Mouse (Mus musculus): ENCODE measurements around the gene Pcsk7. TPM values are rescaled to one million over a fixed set of nuclear protein-coding genes. Genes with fewer than 3 reads are reported as not detected.

Gene Pcsk7
- polyA plus RNA-seq (2016; fragmentation: Nextera tagmentation; extraction: Ambion mirVana) = 22.6 and 23.9 TPM in 2 replicates

DNA sequence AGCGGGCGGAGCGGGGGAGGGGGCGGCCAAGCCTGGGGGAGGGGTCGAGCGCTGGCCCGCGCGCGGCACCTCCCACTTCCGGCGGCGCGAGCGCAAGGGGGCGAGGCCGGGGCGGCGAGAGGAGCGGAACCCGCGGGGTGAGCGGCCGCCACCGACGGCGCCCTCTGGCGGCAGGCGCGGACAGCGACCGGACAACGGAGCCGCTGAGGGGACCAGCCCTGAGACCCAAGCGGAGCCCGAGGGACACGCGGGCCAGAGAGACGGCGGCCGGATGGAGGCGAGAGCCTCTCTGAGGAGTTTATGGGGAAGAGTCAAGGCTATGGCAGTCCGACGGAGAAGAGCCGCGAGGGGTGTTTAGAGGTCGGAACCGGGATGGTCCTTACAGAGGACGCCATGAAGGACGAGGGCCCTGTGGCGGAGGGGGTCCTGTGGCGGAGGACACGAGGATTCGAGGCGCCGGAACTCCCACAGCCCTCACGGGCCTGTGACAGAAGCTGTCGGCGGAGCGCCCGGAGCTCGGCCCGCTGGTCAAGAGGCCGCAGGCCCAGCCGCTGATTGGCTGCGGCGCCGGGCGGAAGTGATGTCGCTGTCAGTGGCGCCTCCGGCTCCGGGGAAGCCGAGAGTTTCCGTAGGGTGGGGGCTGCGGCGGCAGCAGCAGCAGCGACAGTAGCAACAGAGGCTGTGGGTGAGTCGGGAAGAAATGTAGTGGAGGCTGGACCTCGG, at the start of gene Pcsk7, which contains the start of gene Rnf214:
Gene Pcsk7 (plus strand): TSS at position 143 of the 723 bp plus-strand sequence.
Gene Rnf214 (minus strand): TSS at position 557 of the 723 bp plus-strand sequence.
- Histone ChIP-seq H3K27me3 (no peaks in the 10 kb centered on the region), H3K4me1 (replicated peaks) (peaks cover 22% of the 10 kb centered on the region), H3K27ac (peak within 1 kb of the TSS; percentile 92), H3K9me3 (no peaks in the 10 kb centered on the region), H3K4me2 (peak within 1 kb of the TSS; percentile 76), H3K4me3 (replicated peaks) (peak within 1 kb of the TSS; percentile 92), H3K36me3 (peaks cover 52% of the 10 kb centered on the region), H3K9ac (replicated peaks) (peak within 1 kb of the TSS; percentile 93)
- WGBS = under 1% methylated on average over 72 of the region's 80 CpGs
- ATAC-seq (ENCODE audit: insufficient number of reproducible peaks, insufficient read depth, low FRiP score, low TSS enrichment, low read depth) = peak; percentile 86

DNA sequence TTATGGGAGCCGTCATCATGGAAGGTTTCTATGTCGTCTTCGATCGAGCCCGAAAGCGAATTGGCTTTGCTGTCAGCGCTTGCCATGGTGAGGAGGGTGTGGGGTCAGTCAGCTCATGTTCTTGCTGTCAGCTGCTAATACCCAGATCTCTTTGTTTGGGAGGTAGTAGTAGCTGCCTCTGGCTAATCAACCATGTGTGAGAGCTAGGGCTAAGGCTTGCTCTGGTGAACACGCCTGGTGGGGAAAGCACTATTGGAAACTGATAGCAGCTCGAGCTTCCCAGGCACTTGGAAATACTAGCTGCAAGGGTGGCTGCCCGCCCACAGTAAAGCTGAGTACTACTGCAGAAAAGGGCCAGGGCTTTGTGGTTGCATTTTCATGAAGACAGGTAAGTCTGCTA, 46.9 kb upstream of the Pcsk7 start:
- Histone ChIP-seq H3K9me3 (no peaks in the 10 kb centered on the region), H3K27me3 (no peaks in the 10 kb centered on the region), H3K9ac (replicated peaks) (no peak overlapping the region), H3K27ac (no peak overlapping the region), H3K36me3 (peaks cover 98% of the 10 kb centered on the region), H3K4me2 (no peak overlapping the region), H3K4me1 (replicated peaks) (no peaks in the 10 kb centered on the region), H3K4me3 (replicated peaks) (no peak overlapping the region)
- 91% methylated on average over 10 of the region's 10 CpGs for WGBS
- ATAC-seq (ENCODE audit: insufficient number of reproducible peaks, insufficient read depth, low FRiP score, low TSS enrichment, low read depth) = no peak

DNA sequence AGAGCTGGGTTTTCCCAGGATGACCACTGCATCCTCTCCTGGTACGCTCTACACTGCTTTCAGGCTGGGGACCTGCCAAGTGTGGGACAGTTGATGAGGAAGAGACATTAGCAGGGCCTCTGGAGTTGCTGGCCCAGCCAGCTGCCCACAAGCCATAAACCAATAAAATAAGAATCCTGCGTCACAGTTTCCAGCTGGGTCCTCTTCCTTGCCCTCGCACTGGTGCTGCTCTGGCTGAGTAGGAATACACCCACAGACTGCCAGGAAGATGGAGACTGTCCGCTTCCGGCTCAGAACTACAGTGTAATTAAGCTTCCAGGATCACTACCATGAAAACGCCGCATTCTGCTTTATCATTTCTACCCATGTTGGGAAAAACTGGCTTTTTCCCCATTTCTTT, 44.5 kb upstream of the Pcsk7 start:
- no peak overlapping the region for H3K4me2 ChIP-seq
- ATAC-seq (ENCODE audit: insufficient number of reproducible peaks, insufficient read depth, low FRiP score, low TSS enrichment, low read depth) = no peak
- H3K4me3 ChIP-seq (replicated peaks) = no peak overlapping the region
- H3K27me3 ChIP-seq = no peaks in the 10 kb centered on the region
- H3K4me1 ChIP-seq (replicated peaks) = no peaks in the 10 kb centered on the region
- no peak overlapping the region for H3K27ac ChIP-seq
- H3K9ac ChIP-seq (replicated peaks) = no peak overlapping the region
- peaks cover 98% of the 10 kb centered on the region for H3K36me3 ChIP-seq
- WGBS = 77% methylated on average over 7 of the region's 7 CpGs
- no peaks in the 10 kb centered on the region for H3K9me3 ChIP-seq

DNA sequence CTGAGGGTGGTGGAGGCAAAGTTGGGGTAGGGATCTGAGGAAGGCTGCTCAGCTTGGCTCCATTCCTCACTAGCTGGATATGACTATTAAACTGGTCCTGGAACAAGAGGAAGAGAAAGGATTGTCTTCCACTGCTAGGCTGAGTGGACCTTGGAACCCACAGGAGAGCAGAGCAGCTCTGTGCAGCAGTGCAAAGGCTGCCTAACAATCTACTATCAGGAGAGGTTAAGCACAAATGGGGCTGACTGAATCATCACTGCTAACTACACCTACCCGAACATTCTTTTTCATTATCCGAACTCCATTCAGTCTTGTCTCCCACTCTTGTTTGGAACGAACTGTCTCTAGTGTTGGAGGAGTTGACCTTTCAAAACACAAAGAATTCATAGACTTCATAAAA, 37.1 kb upstream of the Pcsk7 start:
- WGBS = 98% methylated on average over 3 of the region's 3 CpGs
- peaks cover 95% of the 10 kb centered on the region for H3K36me3 ChIP-seq
- no peak for ATAC-seq (ENCODE audit: insufficient number of reproducible peaks, insufficient read depth, low FRiP score, low TSS enrichment, low read depth)
- H3K27ac ChIP-seq = no peak overlapping the region
- H3K4me2 ChIP-seq = no peak overlapping the region
- H3K4me1 ChIP-seq (replicated peaks) = no peaks in the 10 kb centered on the region
- no peaks in the 10 kb centered on the region for H3K27me3 ChIP-seq
- no peak overlapping the region for H3K9ac ChIP-seq (replicated peaks)
- H3K9me3 ChIP-seq = no peaks in the 10 kb centered on the region
- no peak overlapping the region for H3K4me3 ChIP-seq (replicated peaks)

DNA sequence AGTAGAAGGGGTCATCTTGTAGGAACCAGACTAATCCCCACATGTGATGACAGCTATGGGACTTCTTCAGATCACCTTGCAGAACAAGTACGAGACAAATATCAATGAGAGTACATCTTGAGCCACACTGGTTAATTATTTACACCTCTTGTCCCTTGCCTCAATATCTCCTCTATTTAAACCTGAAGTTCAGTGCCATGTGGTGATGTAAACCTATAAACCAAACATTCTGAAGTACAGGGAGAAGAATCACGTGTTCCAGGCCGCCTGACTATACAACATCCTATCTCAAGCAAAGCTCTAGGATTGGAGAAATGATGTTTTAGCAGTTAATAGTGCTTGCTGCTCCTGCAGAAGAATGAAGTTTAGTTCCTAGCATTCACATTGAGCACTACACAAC, 36.0 kb upstream of the Pcsk7 start:
- H3K36me3 ChIP-seq = peaks cover 95% of the 10 kb centered on the region
- H3K4me3 ChIP-seq (replicated peaks) = no peak overlapping the region
- H3K9ac ChIP-seq (replicated peaks) = no peak overlapping the region
- no peak overlapping the region for H3K27ac ChIP-seq
- H3K4me1 ChIP-seq (replicated peaks) = no peaks in the 10 kb centered on the region
- ATAC-seq (ENCODE audit: insufficient number of reproducible peaks, insufficient read depth, low FRiP score, low TSS enrichment, low read depth) = no peak
- 94% methylated on average over 3 of the region's 3 CpGs for WGBS
- H3K9me3 ChIP-seq = no peaks in the 10 kb centered on the region
- H3K27me3 ChIP-seq = no peaks in the 10 kb centered on the region
- H3K4me2 ChIP-seq = no peak overlapping the region

DNA sequence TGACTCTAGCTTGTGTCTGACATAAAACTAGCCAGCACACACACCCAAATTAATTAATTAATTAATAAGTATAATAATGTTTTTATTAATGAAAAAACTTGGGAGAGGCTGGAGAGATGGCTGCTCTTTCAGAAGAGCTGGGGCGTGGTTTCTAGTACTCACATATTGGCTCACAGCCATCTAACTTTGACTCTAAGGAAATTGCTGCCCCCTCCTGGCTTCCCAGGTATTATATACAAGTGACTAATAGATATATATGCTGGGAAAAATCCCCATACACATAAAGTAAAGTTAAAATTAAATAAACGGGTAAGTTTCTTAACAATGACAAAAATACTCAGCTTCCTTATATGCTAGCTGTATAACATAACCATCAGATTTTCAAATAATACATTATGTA, 28.4 kb upstream of the Pcsk7 start:
- H3K27ac ChIP-seq = no peak overlapping the region
- H3K36me3 ChIP-seq = peaks cover 84% of the 10 kb centered on the region
- H3K4me1 ChIP-seq (replicated peaks) = no peaks in the 10 kb centered on the region
- no peak overlapping the region for H3K4me3 ChIP-seq (replicated peaks)
- H3K9me3 ChIP-seq = no peaks in the 10 kb centered on the region
- ATAC-seq (ENCODE audit: insufficient number of reproducible peaks, insufficient read depth, low FRiP score, low TSS enrichment, low read depth) = no peak
- no peak overlapping the region for H3K4me2 ChIP-seq
- H3K27me3 ChIP-seq = no peaks in the 10 kb centered on the region
- WGBS = 78% methylated on average over 2 of the region's 2 CpGs
- no peak overlapping the region for H3K9ac ChIP-seq (replicated peaks)

DNA sequence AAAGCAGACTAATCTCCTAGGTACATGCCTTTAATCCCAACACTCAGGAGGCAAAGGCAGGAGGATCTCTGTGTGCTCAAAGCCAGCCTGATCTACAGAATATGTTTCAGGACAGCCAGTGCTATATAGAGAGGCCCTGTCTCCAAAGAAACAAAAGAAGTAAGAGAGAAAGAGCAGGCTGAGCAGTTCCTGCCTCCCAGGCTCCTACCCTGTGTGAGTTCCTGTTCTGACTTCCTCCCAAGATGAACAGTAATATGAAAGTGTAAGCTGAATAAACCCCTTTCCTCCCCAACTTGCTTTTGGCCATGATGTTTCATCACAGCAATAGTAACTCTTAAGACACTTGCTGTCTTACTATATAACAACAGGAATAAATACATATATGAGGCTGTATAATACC, 12.6 kb upstream of the Pcsk7 start:
- no peak for ATAC-seq (ENCODE audit: insufficient number of reproducible peaks, insufficient read depth, low FRiP score, low TSS enrichment, low read depth)
- Histone ChIP-seq H3K36me3 (peaks cover 94% of the 10 kb centered on the region), H3K9me3 (no peaks in the 10 kb centered on the region), H3K9ac (replicated peaks) (no peak overlapping the region), H3K4me3 (replicated peaks) (no peak overlapping the region), H3K27ac (no peak overlapping the region), H3K4me1 (replicated peaks) (no peaks in the 10 kb centered on the region), H3K27me3 (no peaks in the 10 kb centered on the region), H3K4me2 (no peak overlapping the region)

DNA sequence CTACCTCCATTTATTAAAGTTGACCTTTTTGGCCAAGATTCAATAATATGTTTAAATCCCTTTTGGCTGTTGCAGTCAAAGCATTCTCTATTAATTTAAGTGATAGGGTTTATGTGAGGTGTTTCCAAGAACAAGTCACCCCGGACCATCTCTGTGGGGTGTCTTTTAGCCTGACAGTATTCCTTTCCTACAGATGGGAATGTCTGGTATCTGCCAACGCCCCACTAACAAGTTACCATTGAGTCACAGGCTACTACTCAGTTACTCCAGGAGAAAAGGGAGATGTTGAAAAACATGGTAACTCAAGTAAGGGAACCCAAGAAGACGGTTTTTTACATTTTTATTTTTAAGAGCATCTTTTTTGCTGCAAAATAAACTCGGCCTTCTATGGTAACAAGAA, 1.1 kb upstream of the Pcsk7 start:
- WGBS = 57% methylated on average over 4 of the region's 4 CpGs
- Histone ChIP-seq H3K36me3 (peaks cover 48% of the 10 kb centered on the region), H3K9ac (replicated peaks) (peak overlapping the region; percentile 93), H3K4me3 (replicated peaks) (peak overlapping the region; percentile 92), H3K4me1 (replicated peaks) (peaks cover 22% of the 10 kb centered on the region), H3K4me2 (peak overlapping the region; percentile 76), H3K9me3 (no peaks in the 10 kb centered on the region), H3K27ac (peak overlapping the region; percentile 92; the same call in 1 of the 2 replicates), H3K27me3 (no peaks in the 10 kb centered on the region)
- no peak for ATAC-seq (ENCODE audit: insufficient number of reproducible peaks, insufficient read depth, low FRiP score, low TSS enrichment, low read depth)

DNA sequence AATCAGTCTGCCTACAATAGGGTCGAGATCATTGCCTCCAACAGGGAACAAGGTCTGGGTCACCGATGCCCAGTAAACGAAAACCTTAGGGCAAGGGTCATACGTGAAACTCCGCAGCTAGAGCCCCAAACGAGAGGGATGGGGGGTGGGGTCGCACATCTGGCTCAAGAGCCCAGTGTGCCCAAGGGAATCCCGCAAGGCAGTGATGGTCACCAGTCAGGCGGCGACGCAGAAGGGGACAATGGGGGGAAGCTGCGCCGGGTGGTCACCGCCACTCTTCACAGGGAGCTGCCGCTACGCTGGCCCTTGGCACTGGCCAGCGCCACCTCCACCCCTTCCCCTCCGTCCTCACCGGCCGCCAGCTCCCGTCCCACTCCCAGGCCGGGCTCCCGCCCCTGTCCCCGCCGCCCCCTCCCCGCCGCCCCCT, 473 bp upstream of the Pcsk7 start:
- peaks cover 51% of the 10 kb centered on the region for H3K36me3 ChIP-seq
- peak; percentile 42 for ATAC-seq (ENCODE audit: insufficient number of reproducible peaks, insufficient read depth, low FRiP score, low TSS enrichment, low read depth)
- H3K4me2 ChIP-seq = peak overlapping the region; percentile 76
- no peaks in the 10 kb centered on the region for H3K27me3 ChIP-seq
- peak overlapping the region; percentile 93 for H3K9ac ChIP-seq (replicated peaks)
- no peaks in the 10 kb centered on the region for H3K9me3 ChIP-seq
- H3K4me3 ChIP-seq (replicated peaks) = peak overlapping the region; percentile 92
- WGBS = under 1% methylated on average over 22 of the region's 27 CpGs
- peaks cover 22% of the 10 kb centered on the region for H3K4me1 ChIP-seq (replicated peaks)
- peak overlapping the region; percentile 92 for H3K27ac ChIP-seq

DNA sequence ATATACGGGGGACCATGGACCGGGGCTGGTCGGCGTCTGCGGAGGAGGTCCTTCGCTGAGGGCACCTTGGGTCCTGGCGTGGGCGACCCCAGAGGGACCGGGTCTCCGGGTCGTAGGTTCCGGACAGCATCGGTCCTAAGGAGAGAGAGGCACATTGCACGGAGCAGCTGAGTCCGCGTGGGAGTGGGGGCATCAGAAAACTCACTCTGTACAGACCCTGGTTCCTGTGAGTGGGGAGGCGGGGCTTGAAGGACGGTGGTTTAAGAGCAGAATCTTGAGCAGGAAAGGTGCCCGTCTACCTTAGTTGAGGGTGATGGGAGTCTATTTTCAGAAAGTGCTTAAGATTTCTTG, 756 bp downstream of the Pcsk7 start:
- Histone ChIP-seq H3K27me3 (no peaks in the 10 kb centered on the region), H3K27ac (peak overlapping the region; percentile 45; the same call in 1 of the 2 replicates), H3K9me3 (no peaks in the 10 kb centered on the region), H3K4me1 (replicated peaks) (peaks cover 22% of the 10 kb centered on the region), H3K9ac (replicated peaks) (peak overlapping the region; percentile 93), H3K4me2 (peak overlapping the region; percentile 76), H3K4me3 (replicated peaks) (peak overlapping the region; percentile 92), H3K36me3 (peaks cover 52% of the 10 kb centered on the region)
- peak; percentile 23; the same call in 1 of the 2 replicates for ATAC-seq (ENCODE audit: insufficient number of reproducible peaks, insufficient read depth, low FRiP score, low TSS enrichment, low read depth)
- under 1% methylated on average over 19 of the region's 19 CpGs for WGBS

DNA sequence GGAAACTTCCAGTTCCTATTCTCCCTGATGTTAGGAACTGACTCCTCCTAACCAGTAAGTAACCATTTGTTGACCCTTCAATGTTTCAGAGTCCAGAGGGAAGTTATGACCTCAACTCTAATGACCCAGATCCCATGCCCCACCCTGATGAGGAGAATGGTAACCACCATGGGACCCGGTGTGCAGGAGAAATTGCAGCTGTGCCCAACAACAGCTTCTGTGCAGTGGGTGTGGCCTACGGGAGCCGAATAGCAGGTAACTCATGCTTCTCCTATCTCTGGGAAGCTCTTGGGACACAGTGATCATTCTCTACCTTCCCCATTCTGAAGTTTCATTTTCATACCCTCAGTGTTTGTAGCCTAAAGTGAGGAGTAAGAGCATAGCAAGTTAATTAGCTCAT, 4.7 kb downstream of the Pcsk7 start:
- peaks cover 10% of the 10 kb centered on the region for H3K4me1 ChIP-seq (replicated peaks)
- WGBS = 97% methylated on average over 3 of the region's 3 CpGs
- no peak overlapping the region for H3K4me2 ChIP-seq
- no peak overlapping the region for H3K9ac ChIP-seq (replicated peaks)
- peaks cover 73% of the 10 kb centered on the region for H3K36me3 ChIP-seq
- no peak for ATAC-seq (ENCODE audit: insufficient number of reproducible peaks, insufficient read depth, low FRiP score, low TSS enrichment, low read depth)
- no peaks in the 10 kb centered on the region for H3K9me3 ChIP-seq
- no peak overlapping the region for H3K4me3 ChIP-seq (replicated peaks)
- no peaks in the 10 kb centered on the region for H3K27me3 ChIP-seq
- no peak overlapping the region for H3K27ac ChIP-seq

DNA sequence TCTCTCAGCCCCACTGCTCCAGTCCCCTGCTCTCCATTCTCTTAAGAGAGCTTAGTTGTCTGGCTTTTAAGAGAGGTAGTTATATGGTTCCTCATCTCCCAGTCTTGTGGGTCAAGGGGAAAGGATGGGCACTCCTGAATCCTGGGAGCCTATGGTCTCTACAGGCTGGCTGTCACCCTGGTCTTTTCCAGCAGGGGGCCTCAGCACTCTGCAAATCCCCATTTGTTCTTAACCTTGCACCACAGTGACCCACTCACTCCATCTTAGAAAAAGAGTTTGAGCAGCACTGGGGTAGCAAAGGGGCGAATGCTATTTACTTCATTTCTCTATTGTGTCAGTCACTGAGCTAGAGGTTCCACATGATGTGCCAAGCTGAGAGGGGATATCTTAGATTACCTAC, 5.4 kb downstream of the Pcsk7 start:
- no peaks in the 10 kb centered on the region for H3K27me3 ChIP-seq
- no peaks in the 10 kb centered on the region for H3K9me3 ChIP-seq
- no peak for ATAC-seq (ENCODE audit: insufficient number of reproducible peaks, insufficient read depth, low FRiP score, low TSS enrichment, low read depth)
- no peak overlapping the region for H3K4me2 ChIP-seq
- WGBS = 73% methylated on average over 1 of the region's 1 CpGs
- no peak overlapping the region for H3K4me3 ChIP-seq (replicated peaks)
- peaks cover 10% of the 10 kb centered on the region for H3K4me1 ChIP-seq (replicated peaks)
- H3K27ac ChIP-seq = no peak overlapping the region
- peaks cover 80% of the 10 kb centered on the region for H3K36me3 ChIP-seq
- no peak overlapping the region for H3K9ac ChIP-seq (replicated peaks)

Data from limb, embryonic 12.5 days (tissue).